Mouse (Mus musculus) hindbrain, embryonic 11.5 days (tissue): ENCODE data around the gene Actl7b. TPM values are rescaled to one million over a fixed set of nuclear protein-coding genes. Genes with fewer than 3 reads are reported as not detected.

Experiments
- ATAC-seq: fragments of 200-750 bp; cut with Nextera tagmentation; 2 replicates; pipeline ENCODE4 v1.8.0; 2017; ENCODE audit warnings: mild to moderate bottlenecking, moderate TSS enrichment, moderate library complexity; ENCODE audit not compliant: low FRiP score
- DNase-seq: peaks from one replicate; pipeline ENCODE4 v3.0.0-alpha.2; 2015; ENCODE audit warnings: low spot score
- H3K27ac ChIP-seq: fragments of 300-500 bp; sonication (generic); 2 replicates; pipeline ENCODE4 v1.5.1; 2014; ENCODE audit warnings: mild to moderate bottlenecking, low read depth, low read length
- H3K27me3 ChIP-seq: fragments of 300-500 bp; sonication (generic); 2 replicates; pipeline ENCODE4 v1.6.1; 2014; ENCODE audit warnings: mild to moderate bottlenecking, low read length, moderate library complexity, mixed read lengths; ENCODE audit not compliant: control insufficient read depth, insufficient read depth
- H3K36me3 ChIP-seq: fragments of 300-500 bp; sonication (generic); 2 replicates; pipeline ENCODE4 v1.6.1; 2014; ENCODE audit warnings: mild to moderate bottlenecking, low read length, moderate library complexity, mixed read lengths; ENCODE audit not compliant: control insufficient read depth, insufficient read depth
- H3K4me1 ChIP-seq: fragments of 300-500 bp; sonication (generic); replicated peaks from 2 replicates; pipeline ENCODE4 v1.6.1; 2014; ENCODE audit warnings: low read length, mixed read lengths; ENCODE audit not compliant: control insufficient read depth, insufficient read depth
- H3K4me2 ChIP-seq: fragments of 300-500 bp; sonication (generic); replicated peaks from 2 replicates; pipeline ENCODE4 v1.6.1; 2014; ENCODE audit warnings: mild to moderate bottlenecking, low read depth, low read length
- H3K4me3 ChIP-seq: fragments of 300-500 bp; sonication (generic); 2 replicates; pipeline ENCODE4 v1.5.1; 2014; ENCODE audit warnings: low read depth, low read length
- H3K9ac ChIP-seq: fragments of 300-500 bp; sonication (generic); 2 replicates; pipeline ENCODE4 v1.6.1; 2014; ENCODE audit warnings: low read depth, low read length
- H3K9me3 ChIP-seq: fragments of 300-500 bp; sonication (generic); 2 replicates; pipeline ENCODE4 v1.6.1; 2016; ENCODE audit warnings: low read length; ENCODE audit not compliant: control insufficient read depth
- WGBS: fragments of 180-500 bp; shearing (Covaris S2); extraction: QIAGEN DNeasy Blood & Tissue Kit; methylation state at CpG from one replicate; pipeline ENCODE4 v1.1.7; 2014; 5-methylcytosine and 5-hydroxymethylcytosine counted together
- polyA plus RNA-seq: library from polyadenylated mRNA; unstranded; fragments of >200 nt; fragmentation: Nextera tagmentation; extraction: Ambion mirVana; gene quantifications from 2 replicates; pipeline ENCODE4 v1.2.1, GENCODE M21; 2014

The Actl7b gene
- polyA plus RNA-seq, 1 experiment from 2014 or later: not detected

DNA sequence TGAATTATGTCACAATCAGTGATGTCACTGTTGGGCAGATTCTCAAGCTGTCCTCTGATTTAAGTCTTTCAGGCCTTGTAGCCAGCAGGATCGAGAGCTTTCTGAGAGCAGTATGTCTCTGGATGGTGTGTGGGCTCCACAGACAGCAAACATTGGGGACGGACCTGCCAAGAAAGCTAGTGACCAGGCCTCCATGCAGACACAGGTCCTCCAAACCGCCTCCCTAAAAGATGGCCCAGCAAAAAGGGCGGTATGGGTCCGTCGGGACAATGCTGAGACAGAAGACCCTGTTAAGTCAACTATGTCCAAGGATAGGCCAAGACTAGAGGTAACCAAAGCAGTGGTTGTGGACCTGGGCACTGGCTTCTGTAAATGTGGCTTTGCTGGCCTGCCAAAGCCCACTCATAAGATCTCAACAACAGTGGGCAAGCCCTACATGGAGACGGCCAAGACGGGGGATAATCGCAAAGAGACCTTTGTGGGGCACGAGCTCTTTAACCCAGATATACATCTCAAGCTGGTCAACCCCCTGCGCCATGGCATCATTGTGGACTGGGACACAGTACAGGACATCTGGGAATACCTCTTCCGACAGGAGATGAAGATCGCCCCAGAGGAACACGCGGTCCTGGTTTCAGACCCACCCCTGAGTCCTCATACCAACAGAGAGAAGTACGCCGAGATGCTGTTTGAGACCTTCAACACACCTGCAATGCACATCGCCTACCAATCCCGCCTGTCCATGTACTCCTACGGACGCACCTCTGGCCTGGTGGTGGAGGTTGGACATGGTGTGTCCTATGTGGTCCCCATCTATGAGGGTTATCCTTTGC, 2.3 kb upstream of the Actl7b start, which contains the start of gene Actl7a:
Actl7a (plus strand) TSS at position 51 of the 833 bp plus-strand sequence.
- Histone ChIP-seq H3K27ac (no peak within 1 kb of the TSS), H3K36me3 (peaks cover under 1% of the 10 kb centered on the region; the same call in 1 of the 2 replicates), H3K4me1 (no peaks in the 10 kb centered on the region), H3K4me2 (no peak within 1 kb of the TSS), H3K9ac (no peak within 1 kb of the TSS), H3K9me3 (no peaks in the 10 kb centered on the region), H3K27me3 (no peaks in the 10 kb centered on the region), H3K4me3 (no peak within 1 kb of the TSS)
- DNase-seq (no peak), ATAC-seq (no peak)
- 97% methylated on average over 21 of the region's 21 CpGs for WGBS

DNA sequence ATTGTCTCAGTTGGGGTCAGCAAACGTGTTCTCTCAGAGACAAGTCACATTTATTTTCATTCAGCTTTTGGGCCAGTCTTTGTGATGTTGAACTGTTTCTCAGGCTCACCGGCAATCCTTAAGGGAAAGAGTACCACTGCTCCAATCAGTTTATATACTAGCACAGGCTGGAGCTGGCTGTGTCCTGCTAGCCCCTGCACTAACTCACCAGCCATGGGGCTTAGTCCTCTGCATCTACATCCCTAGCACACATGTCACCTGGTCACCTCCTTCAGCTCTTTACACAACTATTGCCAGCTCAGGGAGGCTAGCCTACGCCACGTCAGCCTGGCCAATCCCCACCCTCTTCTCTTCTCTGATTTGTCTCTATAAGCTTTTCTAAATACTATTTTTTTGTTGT, 1.5 kb upstream of the Actl7b start:
- Histone ChIP-seq H3K9me3 (no peaks in the 10 kb centered on the region), H3K9ac (no peak overlapping the region), H3K27ac (no peak overlapping the region), H3K4me2 (no peak overlapping the region), H3K4me3 (no peak overlapping the region), H3K27me3 (no peaks in the 10 kb centered on the region), H3K36me3 (no peaks in the 10 kb centered on the region), H3K4me1 (no peaks in the 10 kb centered on the region)
- DNase-seq (no peak), ATAC-seq (no peak)
- WGBS: 93% methylated on average over 4 of the region's 4 CpGs

DNA sequence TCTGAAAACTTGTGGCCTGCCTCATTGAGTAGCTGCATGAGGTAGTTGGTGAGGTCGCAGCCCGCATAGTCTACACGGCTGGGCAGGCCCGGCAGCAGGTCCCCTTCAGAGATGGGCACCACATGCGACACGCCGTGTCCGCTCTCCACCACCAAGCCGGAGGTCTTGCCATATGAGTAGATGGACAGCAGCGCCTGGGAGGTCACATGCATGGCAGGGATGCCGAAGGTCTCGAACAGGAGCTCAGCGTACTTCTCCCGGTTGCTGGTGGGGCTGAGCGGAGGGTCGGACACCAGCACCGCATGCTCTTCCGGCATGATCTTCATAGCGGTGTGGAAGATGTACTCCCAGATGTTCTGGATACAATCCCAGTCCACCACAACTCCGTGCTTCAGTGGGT, 632 bp downstream of the Actl7b start:
- no peak overlapping the region for H3K4me3 ChIP-seq
- DNase-seq (no peak), ATAC-seq (no peak)
- WGBS: 95% methylated on average over 20 of the region's 20 CpGs
- no peaks in the 10 kb centered on the region for H3K9me3 ChIP-seq
- no peak overlapping the region for H3K9ac ChIP-seq
- no peaks in the 10 kb centered on the region for H3K36me3 ChIP-seq
- H3K4me2 ChIP-seq: no peak overlapping the region
- no peak overlapping the region for H3K27ac ChIP-seq
- no peaks in the 10 kb centered on the region for H3K4me1 ChIP-seq
- H3K27me3 ChIP-seq: no peaks in the 10 kb centered on the region

DNA sequence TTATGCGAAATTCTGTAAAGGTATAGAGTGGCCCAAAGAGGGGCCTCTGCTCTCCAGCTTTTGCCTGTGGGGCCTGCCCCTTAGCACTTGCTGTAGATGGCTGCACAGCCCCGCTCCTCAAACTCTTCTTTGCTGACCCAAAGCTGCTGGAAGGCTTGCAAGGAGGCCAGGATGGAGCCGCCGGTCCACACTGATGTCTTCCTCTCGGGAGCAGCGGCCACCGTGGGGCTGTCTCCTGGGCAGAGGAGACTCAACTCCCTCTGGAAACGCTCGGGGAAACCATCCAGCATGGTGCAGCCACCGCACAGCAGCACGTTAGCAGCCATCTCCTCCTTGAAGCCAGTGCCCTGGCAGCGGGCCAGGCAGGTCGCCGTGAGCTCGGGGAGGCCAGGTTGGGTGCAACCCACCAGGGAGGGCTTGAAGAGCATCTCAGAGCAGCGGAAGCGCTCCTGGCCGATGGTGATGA, 1.2 kb downstream of the Actl7b start, which contains the start of gene Gm26657:
Gm26657 (plus strand) TSS at position 51 of the 466 bp plus-strand sequence.
- H3K27ac ChIP-seq: no peak within 1 kb of the TSS
- ATAC-seq (no peak), DNase-seq (no peak)
- no peak within 1 kb of the TSS for H3K4me3 ChIP-seq
- H3K4me1 ChIP-seq: no peaks in the 10 kb centered on the region
- no peak within 1 kb of the TSS for H3K9ac ChIP-seq
- H3K27me3 ChIP-seq: no peaks in the 10 kb centered on the region
- no peak within 1 kb of the TSS for H3K4me2 ChIP-seq
- H3K36me3 ChIP-seq: no peaks in the 10 kb centered on the region
- H3K9me3 ChIP-seq: no peaks in the 10 kb centered on the region
- WGBS: 89% methylated on average over 18 of the region's 18 CpGs

DNA sequence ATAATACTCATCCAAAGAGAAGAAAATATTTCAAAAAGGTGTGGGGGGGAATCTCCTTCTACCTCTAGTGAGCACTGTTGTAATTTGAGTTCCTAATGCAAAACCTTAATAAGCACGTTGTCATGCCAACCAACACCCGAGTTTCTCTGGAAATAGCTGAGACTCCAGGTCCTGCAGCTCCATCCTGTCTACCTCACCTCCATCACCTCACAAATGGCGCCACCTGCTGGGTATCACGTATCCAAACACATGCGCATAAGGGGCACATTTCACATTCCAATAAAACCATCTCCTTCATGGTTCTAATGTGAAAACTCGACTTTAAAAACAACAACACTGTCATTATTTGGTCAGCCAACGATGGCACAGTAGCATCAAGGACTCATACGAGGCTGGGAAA, 15.4 kb downstream of the Actl7b start:
- Histone ChIP-seq H3K27ac (no peak overlapping the region), H3K9ac (no peak overlapping the region), H3K4me1 (no peaks in the 10 kb centered on the region), H3K36me3 (no peaks in the 10 kb centered on the region), H3K4me2 (no peak overlapping the region), H3K27me3 (no peaks in the 10 kb centered on the region), H3K9me3 (no peaks in the 10 kb centered on the region), H3K4me3 (no peak overlapping the region)
- DNase-seq (peak; percentile 31), ATAC-seq (no peak)
- 58% methylated on average over 8 of the region's 8 CpGs for WGBS

DNA sequence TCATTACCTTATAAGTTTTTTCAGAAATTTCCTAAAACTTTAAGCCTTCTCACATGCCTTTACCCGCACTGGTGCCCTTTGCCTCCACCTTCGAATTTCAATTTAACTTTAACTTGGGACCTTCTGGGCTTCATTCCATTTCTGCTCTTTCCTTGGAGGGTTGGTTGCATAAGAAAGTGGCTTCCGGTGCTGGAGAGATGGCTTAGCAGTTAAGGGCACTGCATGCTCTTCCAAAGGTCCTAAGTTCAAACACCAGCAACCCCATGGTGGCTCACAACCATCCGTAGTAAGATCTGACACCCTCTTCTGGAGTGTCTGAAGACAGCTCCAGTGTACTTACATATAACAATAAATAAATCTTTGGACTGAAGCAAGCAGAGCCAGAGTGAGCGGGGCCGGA, 18.0 kb downstream of the Actl7b start:
- H3K27me3 ChIP-seq: no peaks in the 10 kb centered on the region

DNA sequence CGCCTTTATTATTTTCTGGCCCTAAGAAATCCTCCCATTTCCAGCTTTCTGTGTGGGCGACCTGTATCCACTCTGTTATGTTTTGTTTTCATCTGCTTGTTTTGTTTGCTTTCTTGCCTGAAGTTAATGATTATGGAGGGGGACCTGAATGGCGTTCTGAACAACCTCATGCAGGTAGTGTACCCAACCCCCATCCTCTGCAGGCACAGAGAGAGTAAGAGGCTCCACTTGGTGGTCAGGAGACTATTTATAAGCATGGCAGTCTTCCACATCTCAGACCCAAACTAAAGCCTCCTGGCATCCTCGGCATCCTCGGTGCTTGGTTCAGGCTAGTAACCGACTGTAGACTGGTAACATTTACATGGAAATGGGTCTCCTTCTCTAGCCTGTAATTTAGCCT, 18.9 kb downstream of the Actl7b start:
- no peak overlapping the region for H3K27ac ChIP-seq
- no peak overlapping the region for H3K9ac ChIP-seq
- H3K9me3 ChIP-seq: no peaks in the 10 kb centered on the region
- ATAC-seq: no peak
- no peaks in the 10 kb centered on the region for H3K4me1 ChIP-seq
- H3K4me2 ChIP-seq: no peak overlapping the region
- H3K36me3 ChIP-seq: no peaks in the 10 kb centered on the region
- H3K27me3 ChIP-seq: no peaks in the 10 kb centered on the region
- WGBS: 66% methylated on average over 6 of the region's 6 CpGs
- no peak for DNase-seq
- H3K4me3 ChIP-seq: no peak overlapping the region

More for the DNA sequence above, 18.0 kb downstream of the Actl7b start:
- WGBS: 95% methylated on average over 6 of the region's 6 CpGs
- Histone ChIP-seq H3K27ac (no peak overlapping the region), H3K9me3 (no peaks in the 10 kb centered on the region), H3K36me3 (no peaks in the 10 kb centered on the region), H3K9ac (no peak overlapping the region), H3K4me3 (no peak overlapping the region), H3K4me2 (no peak overlapping the region), H3K4me1 (no peaks in the 10 kb centered on the region)
- DNase-seq (no peak), ATAC-seq (no peak)

DNA sequence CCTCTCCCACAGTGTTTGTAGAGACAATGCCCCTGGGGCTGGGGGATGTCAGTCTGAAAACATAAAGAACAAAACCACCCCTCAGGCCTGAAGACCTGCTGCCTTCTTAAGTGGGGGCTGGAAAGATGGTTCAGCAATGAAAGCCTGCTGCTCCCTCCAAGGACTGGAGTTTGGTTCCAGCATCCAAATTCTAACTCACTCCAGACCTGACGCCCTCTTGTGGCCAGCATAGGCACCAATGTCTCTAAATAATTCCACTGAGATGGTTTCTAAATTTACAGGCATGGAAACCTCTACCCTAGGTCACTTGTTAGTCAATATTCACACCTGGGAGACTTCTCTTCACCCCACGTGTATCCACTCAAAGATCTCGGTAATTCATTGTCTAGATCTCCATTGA, 19.8 kb downstream of the Actl7b start:
- Histone ChIP-seq H3K4me1 (no peaks in the 10 kb centered on the region), H3K27me3 (no peaks in the 10 kb centered on the region), H3K27ac (no peak overlapping the region), H3K36me3 (no peaks in the 10 kb centered on the region), H3K4me2 (no peak overlapping the region), H3K9ac (no peak overlapping the region), H3K9me3 (no peaks in the 10 kb centered on the region), H3K4me3 (no peak overlapping the region)
- DNase-seq (peak; percentile 58), ATAC-seq (no peak)
- WGBS: 36% methylated on average over 3 of the region's 3 CpGs

DNA sequence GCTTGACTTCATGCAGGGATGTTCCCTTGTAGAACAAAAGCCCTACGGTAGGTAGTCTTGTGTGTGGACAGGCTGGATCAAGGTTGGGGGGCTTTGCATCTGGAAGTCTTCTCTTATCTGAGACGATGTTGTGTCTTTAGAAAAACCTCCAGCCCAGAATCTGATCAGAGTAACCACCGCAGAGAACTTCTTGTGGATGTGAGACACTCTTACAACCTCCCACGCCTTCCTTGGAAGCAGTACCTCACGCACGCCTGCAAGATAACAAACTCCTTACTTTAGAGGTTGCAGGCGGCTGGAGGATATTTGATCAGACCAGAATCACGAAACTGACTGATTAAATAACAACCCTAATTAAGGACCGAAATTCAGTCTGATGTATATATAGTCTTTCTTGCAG, 20.8 kb downstream of the Actl7b start:
- WGBS: 86% methylated on average over 9 of the region's 9 CpGs
- Histone ChIP-seq H3K4me1 (no peaks in the 10 kb centered on the region), H3K9ac (no peak overlapping the region), H3K4me2 (no peak overlapping the region), H3K36me3 (no peaks in the 10 kb centered on the region), H3K27me3 (no peaks in the 10 kb centered on the region), H3K27ac (no peak overlapping the region), H3K9me3 (no peaks in the 10 kb centered on the region), H3K4me3 (no peak overlapping the region)
- DNase-seq (no peak), ATAC-seq (no peak)
